Mouse (Mus musculus) hindbrain, embryonic 12.5 days (tissue): ENCODE data around the gene Prkca. TPM values are rescaled to one million over a fixed set of nuclear protein-coding genes. Genes with fewer than 3 reads are reported as not detected.

Experiments
- ATAC-seq: fragments of 200-750 bp; cut with Nextera tagmentation; 2 replicates; pipeline ENCODE4 v1.8.0; 2017; ENCODE audit warnings: moderate TSS enrichment; ENCODE audit not compliant: low FRiP score
- H3K27ac ChIP-seq: fragments of 300-500 bp; sonication (generic); 2 replicates; pipeline ENCODE4 v1.5.1; 2016; ENCODE audit warnings: mild to moderate bottlenecking
- H3K27me3 ChIP-seq: fragments of 300-500 bp; sonication (generic); 2 replicates; pipeline ENCODE4 v1.6.1; 2016; ENCODE audit warnings: mild to moderate bottlenecking
- H3K36me3 ChIP-seq: fragments of 300-500 bp; sonication (generic); 2 replicates; pipeline ENCODE4 v1.6.1; 2016; ENCODE audit warnings: mild to moderate bottlenecking
- H3K4me1 ChIP-seq: fragments of 300-500 bp; sonication (generic); 2 replicates; pipeline ENCODE4 v1.6.1; 2016
- H3K4me2 ChIP-seq: fragments of 300-500 bp; sonication (generic); replicated peaks from 2 replicates; pipeline ENCODE4 v1.6.1; 2016; ENCODE audit warnings: mild to moderate bottlenecking
- H3K4me3 ChIP-seq: fragments of 300-500 bp; sonication (generic); 2 replicates; pipeline ENCODE4 v1.5.1; 2016; ENCODE audit warnings: mild to moderate bottlenecking
- H3K9ac ChIP-seq: fragments of 300-500 bp; sonication (generic); 2 replicates; pipeline ENCODE4 v1.6.1; 2016; ENCODE audit warnings: mild to moderate bottlenecking, moderate library complexity
- H3K9me3 ChIP-seq: fragments of 300-500 bp; sonication (generic); replicated peaks from 2 replicates; pipeline ENCODE4 v1.6.1; 2016; ENCODE audit warnings: mild to moderate bottlenecking
- WGBS: fragments of 180-500 bp; shearing (Covaris S2); methylation state at CpG from one replicate; pipeline ENCODE4 v1.1.7; 2016; 5-methylcytosine and 5-hydroxymethylcytosine counted together
- polyA plus RNA-seq: library from polyadenylated mRNA; unstranded; fragments of >200 nt; fragmentation: Nextera tagmentation; extraction: Ambion mirVana; gene quantifications from 2 replicates; pipeline ENCODE4 v1.2.1, GENCODE M21; 2016

Gene Prkca
- polyA plus RNA-seq, 1 experiment from 2014 or later = 8.3 TPM

DNA sequence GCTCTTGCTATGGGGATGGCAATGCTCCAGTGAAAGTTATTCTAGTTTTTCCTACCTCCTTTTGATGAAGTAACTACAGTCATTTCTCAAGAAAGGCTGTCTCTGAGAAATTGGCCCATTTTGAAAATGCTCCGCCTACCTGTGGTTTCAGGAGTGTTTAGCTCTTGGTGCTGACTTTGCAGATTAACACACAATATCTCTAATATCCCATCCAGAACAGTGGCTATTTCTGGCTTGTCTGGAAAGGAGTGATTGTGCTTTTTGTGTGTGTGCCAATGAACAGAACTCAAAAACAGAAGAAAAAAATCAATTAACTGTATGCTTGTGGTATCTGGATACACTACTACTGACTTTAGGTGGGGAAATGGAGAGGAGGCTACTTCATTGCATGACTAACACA, 395.8 kb downstream of the Prkca start:
- 96% methylated on average over 1 of the region's 1 CpGs for WGBS
- Histone ChIP-seq H3K4me2 (no peak overlapping the region), H3K9ac (no peak overlapping the region), H3K27ac (no peak overlapping the region), H3K9me3 (no peaks in the 10 kb centered on the region), H3K4me3 (no peak overlapping the region), H3K36me3 (no peaks in the 10 kb centered on the region), H3K27me3 (no peaks in the 10 kb centered on the region), H3K4me1 (no peaks in the 10 kb centered on the region)
- no peak for ATAC-seq

DNA sequence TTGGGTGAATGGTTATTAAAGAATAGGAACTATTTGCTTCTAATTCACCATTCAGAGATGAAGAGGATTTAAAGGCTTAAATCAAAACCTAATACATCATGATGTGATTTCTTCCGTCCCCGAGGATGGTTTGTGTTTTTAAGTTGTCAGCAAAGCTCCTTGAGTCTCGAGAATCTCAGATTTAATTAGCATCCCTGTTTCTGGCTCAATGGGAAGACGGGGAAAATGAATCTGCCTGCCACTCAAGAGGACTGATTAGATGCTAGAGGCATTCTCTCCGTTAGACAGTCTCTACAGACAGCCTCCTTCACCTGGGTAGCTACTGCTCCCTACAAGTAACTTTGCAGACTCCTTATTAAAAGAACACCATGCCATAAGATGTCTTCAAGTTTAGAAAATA, 396.9 kb downstream of the Prkca start:
- H3K27me3 ChIP-seq = no peaks in the 10 kb centered on the region
- 57% methylated on average over 5 of the region's 5 CpGs for WGBS

DNA sequence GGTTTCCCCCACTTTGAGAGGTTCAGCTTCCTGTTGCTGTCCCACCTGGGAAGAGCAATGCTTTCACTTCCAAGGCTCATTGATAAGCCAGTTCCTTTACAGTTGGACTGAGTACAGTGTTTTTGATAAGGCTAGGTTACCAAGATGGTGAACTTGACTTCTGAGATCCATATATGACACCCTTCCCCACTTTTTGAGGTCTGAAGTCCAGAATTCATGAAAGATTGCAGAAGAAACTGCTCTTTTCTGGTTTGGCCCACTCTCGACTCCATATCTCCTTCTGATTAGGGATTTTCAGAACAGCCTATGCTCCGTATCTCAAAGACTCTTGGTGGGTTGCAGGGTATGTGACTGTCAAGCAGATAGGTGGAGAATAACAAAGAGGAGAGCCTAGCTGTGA, 406.8 kb downstream of the Prkca start:
- H3K4me3 ChIP-seq = no peak overlapping the region
- H3K36me3 ChIP-seq = 0 out of 2 replicates have a peak, but pooled peaks cover 4% of the 10 kb centered on the region
- H3K27me3 ChIP-seq = no peaks in the 10 kb centered on the region
- H3K4me1 ChIP-seq = no peaks in the 10 kb centered on the region
- H3K9me3 ChIP-seq = peaks cover 5% of the 10 kb centered on the region; the same call in 1 of the 2 replicates
- no peak overlapping the region for H3K4me2 ChIP-seq
- WGBS = 96% methylated on average over 2 of the region's 2 CpGs
- H3K27ac ChIP-seq = no peak overlapping the region
- no peak for ATAC-seq
- no peak overlapping the region for H3K9ac ChIP-seq

More for the DNA sequence above, 396.9 kb downstream of the Prkca start:
- H3K4me3 ChIP-seq = no peak overlapping the region
- H3K27ac ChIP-seq = no peak overlapping the region
- H3K4me1 ChIP-seq = no peaks in the 10 kb centered on the region
- no peak overlapping the region for H3K4me2 ChIP-seq
- H3K9ac ChIP-seq = no peak overlapping the region
- H3K36me3 ChIP-seq = no peaks in the 10 kb centered on the region
- no peaks in the 10 kb centered on the region for H3K9me3 ChIP-seq
- ATAC-seq = no peak

- H3K27me3 ChIP-seq = no peaks in the 10 kb centered on the region
- H3K4me3 ChIP-seq = no peak overlapping the region
- 76% methylated on average over 7 of the region's 7 CpGs for WGBS
- H3K4me2 ChIP-seq = no peak overlapping the region
- no peaks in the 10 kb centered on the region for H3K9me3 ChIP-seq
- H3K36me3 ChIP-seq = no peaks in the 10 kb centered on the region
- no peaks in the 10 kb centered on the region for H3K4me1 ChIP-seq
- no peak for ATAC-seq
- no peak overlapping the region for H3K9ac ChIP-seq
- no peak overlapping the region for H3K27ac ChIP-seq
Measured at GRCm38 (mm10) chr11:107931721-107932120, 412.0 kb downstream of the Prkca start.

DNA sequence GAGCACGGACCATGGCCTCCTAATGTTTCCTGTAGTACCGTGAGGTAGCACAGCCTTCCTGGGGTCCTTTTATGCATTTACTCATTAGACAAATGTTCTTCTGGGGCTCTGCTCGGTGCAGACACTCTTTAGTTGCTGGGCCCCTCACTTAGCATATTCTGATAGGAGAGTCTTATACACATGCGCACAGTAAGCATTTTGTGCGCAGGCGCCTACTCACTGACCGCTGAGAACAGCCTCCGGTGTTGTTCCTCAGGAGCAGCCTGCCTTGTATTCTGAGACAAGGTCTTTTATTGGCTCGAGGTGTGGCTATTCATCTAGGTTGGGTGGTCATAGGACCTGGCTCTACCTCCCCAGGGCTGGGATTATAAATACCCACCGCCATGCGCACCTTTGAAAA, 412.4 kb downstream of the Prkca start:
- no peak for ATAC-seq
- H3K9ac ChIP-seq = no peak overlapping the region
- no peaks in the 10 kb centered on the region for H3K36me3 ChIP-seq
- no peaks in the 10 kb centered on the region for H3K9me3 ChIP-seq
- H3K27ac ChIP-seq = no peak overlapping the region
- H3K4me3 ChIP-seq = no peak overlapping the region
- H3K27me3 ChIP-seq = no peaks in the 10 kb centered on the region
- WGBS = 89% methylated on average over 11 of the region's 11 CpGs
- H3K4me1 ChIP-seq = no peaks in the 10 kb centered on the region
- H3K4me2 ChIP-seq = no peak overlapping the region

DNA sequence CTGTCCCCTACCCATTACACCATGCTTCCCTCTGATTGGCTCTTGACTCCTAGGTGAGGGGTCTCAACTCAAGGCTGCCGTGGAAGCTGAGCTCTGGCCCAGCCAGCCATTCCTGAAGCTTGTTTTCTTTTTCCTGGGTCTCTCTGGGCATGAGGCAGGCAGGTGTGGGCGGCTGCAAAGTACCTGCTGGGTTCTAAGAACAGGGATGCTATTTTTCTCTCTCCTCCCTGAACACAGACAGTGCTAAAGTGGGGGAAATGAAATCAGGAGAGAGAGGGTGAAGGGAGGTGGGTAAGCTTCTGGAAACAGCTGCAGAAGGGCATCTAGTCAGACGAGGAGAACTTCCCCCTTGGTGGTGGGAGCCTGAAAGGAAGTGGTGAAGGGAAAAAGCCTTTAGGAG, 414.0 kb downstream of the Prkca start:
- no peak for ATAC-seq
- Histone ChIP-seq H3K27me3 (no peaks in the 10 kb centered on the region), H3K4me1 (no peaks in the 10 kb centered on the region), H3K4me2 (no peak overlapping the region), H3K27ac (no peak overlapping the region), H3K4me3 (no peak overlapping the region), H3K36me3 (no peaks in the 10 kb centered on the region), H3K9ac (no peak overlapping the region), H3K9me3 (no peaks in the 10 kb centered on the region)
- 65% methylated on average over 3 of the region's 3 CpGs for WGBS

- no peak overlapping the region for H3K9ac ChIP-seq
- no peak overlapping the region for H3K4me2 ChIP-seq
- peaks cover 16% of the 10 kb centered on the region for H3K27me3 ChIP-seq
- H3K27ac ChIP-seq = no peak overlapping the region
- H3K4me3 ChIP-seq = no peak overlapping the region
- ATAC-seq = no peak
- H3K9me3 ChIP-seq = no peaks in the 10 kb centered on the region
- no peaks in the 10 kb centered on the region for H3K36me3 ChIP-seq
- 44% methylated on average over 16 of the region's 16 CpGs for WGBS
- H3K4me1 ChIP-seq = peaks cover 15% of the 10 kb centered on the region
Measured at GRCm38 (mm10) chr11:107919852-107920508, 423.7 kb downstream of the Prkca start.

- Histone ChIP-seq H3K27ac (peak overlapping the region; percentile 62), H3K9me3 (no peaks in the 10 kb centered on the region), H3K9ac (no peak overlapping the region), H3K36me3 (no peaks in the 10 kb centered on the region), H3K4me1 (peaks cover 20% of the 10 kb centered on the region), H3K4me2 (no peak overlapping the region), H3K27me3 (peaks cover 36% of the 10 kb centered on the region), H3K4me3 (no peak overlapping the region)
- WGBS = 42% methylated on average over 9 of the region's 9 CpGs
- peak; percentile 43 for ATAC-seq
Measured at GRCm38 (mm10) chr11:107917721-107918235, 425.9 kb downstream of the Prkca start.

DNA sequence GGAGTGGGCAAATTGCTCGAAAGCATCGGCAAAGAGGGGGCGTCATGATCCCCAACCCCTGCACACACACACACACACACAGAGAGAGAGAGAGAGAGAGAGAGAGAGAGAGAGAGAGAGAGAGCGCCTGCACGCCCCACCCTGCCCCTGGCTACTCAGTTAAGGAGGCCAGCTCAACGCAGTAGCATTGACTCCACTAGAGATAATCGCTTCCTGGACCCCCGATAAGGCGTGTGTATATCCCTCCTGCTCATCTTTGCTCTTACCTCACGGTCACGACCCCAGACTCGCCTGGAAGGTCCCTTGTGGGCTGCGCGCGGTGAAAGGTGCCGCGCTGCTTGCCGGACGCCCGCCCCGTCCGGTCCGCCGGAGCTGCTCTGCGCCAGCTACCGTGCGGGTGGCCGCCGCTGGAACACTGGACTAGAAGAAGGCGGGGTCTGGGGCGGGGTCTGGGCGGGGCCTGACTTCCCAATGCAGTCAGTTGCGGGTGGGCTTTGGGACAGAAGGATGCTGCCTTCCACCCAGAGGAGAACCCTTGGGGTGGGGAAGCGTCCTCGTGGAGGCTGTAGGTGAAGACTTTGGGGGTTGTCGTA, 429.0 kb downstream of the Prkca start, which contains the start of gene Cacng5:
TSS of gene Cacng5 (minus strand) at position 422 of the 593 bp plus-strand sequence.
- Histone ChIP-seq H3K9ac (peak within 1 kb of the TSS; percentile 49), H3K4me2 (peak within 1 kb of the TSS; percentile 68), H3K27ac (no peak within 1 kb of the TSS), H3K36me3 (no peaks in the 10 kb centered on the region), H3K27me3 (peaks cover 39% of the 10 kb centered on the region), H3K9me3 (no peaks in the 10 kb centered on the region), H3K4me1 (peaks cover 20% of the 10 kb centered on the region), H3K4me3 (peak within 1 kb of the TSS; percentile 40)
- peak; percentile 75 for ATAC-seq
- WGBS = 6% methylated on average over 34 of the region's 36 CpGs

DNA sequence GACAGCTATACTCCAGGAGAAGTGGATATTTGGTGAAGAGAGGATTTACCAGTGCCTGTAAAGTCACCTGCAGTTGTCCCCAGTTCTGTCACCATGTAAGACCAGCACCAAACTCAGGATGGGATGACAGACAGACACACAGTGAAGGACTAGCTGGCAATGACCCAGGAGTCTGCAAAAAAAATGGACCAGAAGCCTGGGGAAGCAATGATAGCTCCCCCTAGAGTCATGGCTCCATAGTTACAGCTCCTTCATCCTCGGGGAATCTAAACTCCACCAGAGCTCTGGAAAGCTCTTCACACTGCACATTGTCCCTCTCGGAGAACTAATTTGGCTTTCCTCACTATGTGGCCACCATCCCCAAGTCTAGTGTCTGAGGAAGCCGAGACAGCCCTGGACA, 430.4 kb downstream of the Prkca start:
- H3K9ac ChIP-seq = no peak overlapping the region
- H3K4me2 ChIP-seq = no peak overlapping the region
- no peak overlapping the region for H3K4me3 ChIP-seq
- H3K36me3 ChIP-seq = no peaks in the 10 kb centered on the region
- 61% methylated on average over 3 of the region's 3 CpGs for WGBS
- ATAC-seq = no peak
- H3K27ac ChIP-seq = no peak overlapping the region
- H3K27me3 ChIP-seq = peaks cover 39% of the 10 kb centered on the region
- H3K4me1 ChIP-seq = peaks cover 16% of the 10 kb centered on the region
- no peaks in the 10 kb centered on the region for H3K9me3 ChIP-seq

GRCm38 (mm10) chr11:107905364-107905763, 438.4 kb downstream of the Prkca start:
- Histone ChIP-seq H3K27ac (no peak overlapping the region), H3K4me1 (peaks cover 7% of the 10 kb centered on the region; the same call in 1 of the 2 replicates), H3K27me3 (no peaks in the 10 kb centered on the region), H3K4me2 (no peak overlapping the region), H3K4me3 (no peak overlapping the region), H3K9ac (no peak overlapping the region), H3K36me3 (no peaks in the 10 kb centered on the region), H3K9me3 (no peaks in the 10 kb centered on the region)
- peak; percentile 46 for ATAC-seq
- 68% methylated on average over 9 of the region's 9 CpGs for WGBS

- H3K4me1 ChIP-seq = peaks cover 7% of the 10 kb centered on the region; the same call in 1 of the 2 replicates
- H3K27me3 ChIP-seq = no peaks in the 10 kb centered on the region
- WGBS = 39% methylated on average over 4 of the region's 4 CpGs
- no peak overlapping the region for H3K4me3 ChIP-seq
- ATAC-seq = no peak
- no peaks in the 10 kb centered on the region for H3K9me3 ChIP-seq
- no peaks in the 10 kb centered on the region for H3K36me3 ChIP-seq
- no peak overlapping the region for H3K9ac ChIP-seq
- no peak overlapping the region for H3K27ac ChIP-seq
- H3K4me2 ChIP-seq = no peak overlapping the region
Measured at GRCm38 (mm10) chr11:107903966-107904605, 439.6 kb downstream of the Prkca start.
